Mouse (Mus musculus): Measurements from ENCODE around the gene Trappc12. TPM values are rescaled to one million over a fixed set of nuclear protein-coding genes. Genes with fewer than 3 reads are reported as not detected.

Trappc12 gene
- total RNA-seq, 1 experiment from 2014 or later: 41.9 TPM

DNA sequence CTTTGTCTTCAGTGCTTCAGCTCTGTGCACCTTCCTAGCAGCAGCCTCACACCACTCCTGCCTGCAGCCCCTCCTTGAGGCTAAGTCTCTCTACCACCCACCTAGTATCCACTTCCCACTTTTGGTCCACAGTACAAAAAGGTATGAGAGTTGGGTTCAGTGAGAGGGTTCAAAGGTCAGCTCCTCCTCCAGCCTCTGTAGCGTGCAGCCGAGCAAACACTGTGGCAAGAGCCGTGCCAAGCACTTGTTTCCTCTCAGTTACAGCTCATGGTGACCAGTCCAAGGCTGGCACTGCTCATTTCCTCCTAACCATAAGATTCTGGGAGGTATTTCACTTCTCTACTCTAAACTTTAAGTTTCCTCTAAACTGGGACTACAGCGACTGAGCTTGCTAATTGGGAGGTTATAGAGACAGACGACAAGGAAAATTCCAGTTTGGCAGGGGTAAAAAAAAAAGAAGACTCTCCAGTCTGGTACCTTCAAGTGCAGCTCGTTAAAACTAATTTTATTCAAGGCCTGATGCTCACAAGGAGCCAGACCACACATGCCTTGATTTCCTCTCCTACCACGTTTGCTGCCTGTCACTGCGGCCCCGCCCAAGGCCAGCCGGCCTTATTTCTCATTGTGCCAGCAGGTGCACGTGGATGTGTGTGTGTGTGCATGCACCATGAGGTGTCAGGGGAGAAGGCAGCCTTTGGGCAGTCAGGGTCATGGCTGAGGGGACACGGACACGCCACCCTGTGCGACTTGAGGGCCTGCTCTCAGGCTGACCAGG lies 52.3 kb downstream of the Trappc12 start:
- ATAC-seq (ENCODE audit: extremely low read depth, insufficient number of reproducible peaks, low FRiP score, poor library complexity, severe bottlenecking): no peak

DNA sequence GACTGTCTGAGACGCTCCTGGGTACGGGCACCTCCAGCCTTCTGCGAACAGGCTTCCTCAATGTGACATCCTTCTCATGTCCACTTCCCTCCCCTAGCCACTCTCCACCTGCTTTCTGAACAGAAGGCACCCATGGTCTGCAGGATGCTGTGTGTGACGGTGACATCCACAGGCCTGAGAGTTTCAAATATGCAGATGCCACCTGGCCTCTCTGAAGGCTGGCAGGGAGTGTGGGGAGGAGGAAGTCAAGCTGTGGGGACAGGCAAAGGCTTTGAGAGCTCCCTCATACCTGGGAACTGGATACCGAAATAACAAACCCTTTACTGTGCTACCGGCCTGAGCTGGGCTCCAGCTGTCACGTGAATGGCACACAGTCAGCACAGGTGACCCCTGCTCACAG lies 55.5 kb downstream of the Trappc12 start:
- ATAC-seq (ENCODE audit: extremely low read depth, insufficient number of reproducible peaks, low FRiP score, poor library complexity, severe bottlenecking): no peak

DNA sequence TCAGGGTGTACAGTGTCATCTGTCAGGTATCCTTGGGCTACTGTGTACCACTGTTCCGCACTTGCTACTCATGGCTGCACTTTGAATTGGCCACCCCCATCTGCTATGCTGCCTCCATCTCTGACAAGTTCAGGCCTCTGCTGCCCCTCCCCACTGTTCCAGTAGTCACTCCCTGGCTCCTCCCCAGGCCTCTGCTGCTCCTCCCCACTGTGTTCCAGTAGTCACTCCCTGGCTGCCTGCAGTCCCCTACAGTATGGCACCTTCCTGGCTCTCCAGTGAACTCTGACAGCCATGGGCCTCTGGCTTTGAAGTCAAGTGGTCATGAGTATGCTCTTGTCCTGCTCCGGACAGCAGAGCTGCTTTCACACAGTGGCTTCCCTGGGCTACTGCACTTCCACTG lies 56.0 kb downstream of the Trappc12 start:
- ATAC-seq (ENCODE audit: extremely low read depth, insufficient number of reproducible peaks, low FRiP score, poor library complexity, severe bottlenecking): no peak

DNA sequence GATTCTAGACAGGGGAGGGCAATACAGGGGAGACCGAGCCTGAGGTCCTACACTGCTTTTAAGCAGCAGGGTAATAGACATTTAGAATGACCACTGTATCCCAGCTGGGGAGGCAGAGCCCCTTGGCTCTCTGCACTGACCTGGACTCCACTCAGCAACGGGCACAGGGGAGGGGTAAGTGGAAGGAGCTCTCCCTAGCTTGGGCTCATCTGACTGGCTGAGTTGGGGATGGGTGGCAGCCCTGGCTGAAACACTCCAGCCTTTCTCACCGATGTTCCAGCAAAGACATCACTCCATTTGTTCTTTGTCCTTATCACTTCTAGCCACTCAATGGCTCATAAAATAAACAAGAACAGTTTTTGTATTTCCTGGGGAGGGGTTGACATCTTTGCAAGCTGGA lies 56.5 kb downstream of the Trappc12 start:
- no peak for ATAC-seq (ENCODE audit: extremely low read depth, insufficient number of reproducible peaks, low FRiP score, poor library complexity, severe bottlenecking)

DNA sequence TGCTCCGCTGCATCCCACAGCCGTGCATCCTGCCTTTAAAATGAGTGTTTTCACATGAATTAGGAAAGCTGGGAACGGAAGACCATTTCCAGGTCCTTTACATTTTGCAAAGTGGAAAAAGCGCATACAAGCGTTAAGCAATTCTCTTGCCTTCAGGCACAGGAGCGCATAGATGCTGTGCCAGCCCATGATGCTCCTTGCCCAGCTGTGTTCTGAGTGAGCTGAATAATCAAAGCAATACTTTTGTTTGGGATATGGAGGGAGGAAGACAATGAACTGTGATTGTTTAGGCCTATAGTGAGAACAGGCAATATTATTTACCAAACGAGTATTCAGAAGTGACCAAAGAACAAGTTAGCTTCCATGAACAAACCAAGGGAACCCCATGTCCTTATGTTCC lies 59.5 kb downstream of the Trappc12 start:
- ATAC-seq (ENCODE audit: extremely low read depth, insufficient number of reproducible peaks, low FRiP score, poor library complexity, severe bottlenecking): no peak

DNA sequence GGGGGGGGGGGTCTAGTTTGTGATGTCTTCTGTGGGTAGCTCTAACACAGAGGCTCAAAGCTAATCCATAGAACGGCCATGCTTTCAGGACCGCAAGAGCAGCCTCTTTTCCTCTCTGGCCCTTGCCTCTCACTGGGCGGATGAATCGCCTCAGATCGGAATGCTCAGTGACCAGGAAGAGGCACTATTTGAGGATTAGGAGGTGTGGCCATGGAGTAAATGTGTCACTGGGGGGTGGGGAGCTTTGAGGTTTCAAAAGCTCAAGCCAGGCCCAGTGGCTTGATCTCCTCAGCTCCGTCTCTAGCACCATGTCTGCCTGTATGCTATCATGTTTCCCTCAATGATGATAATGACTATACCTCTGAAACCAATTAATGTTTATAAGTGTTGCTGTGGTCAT lies 61.3 kb downstream of the Trappc12 start:
- no peak for ATAC-seq (ENCODE audit: extremely low read depth, insufficient number of reproducible peaks, low FRiP score, poor library complexity, severe bottlenecking)

DNA sequence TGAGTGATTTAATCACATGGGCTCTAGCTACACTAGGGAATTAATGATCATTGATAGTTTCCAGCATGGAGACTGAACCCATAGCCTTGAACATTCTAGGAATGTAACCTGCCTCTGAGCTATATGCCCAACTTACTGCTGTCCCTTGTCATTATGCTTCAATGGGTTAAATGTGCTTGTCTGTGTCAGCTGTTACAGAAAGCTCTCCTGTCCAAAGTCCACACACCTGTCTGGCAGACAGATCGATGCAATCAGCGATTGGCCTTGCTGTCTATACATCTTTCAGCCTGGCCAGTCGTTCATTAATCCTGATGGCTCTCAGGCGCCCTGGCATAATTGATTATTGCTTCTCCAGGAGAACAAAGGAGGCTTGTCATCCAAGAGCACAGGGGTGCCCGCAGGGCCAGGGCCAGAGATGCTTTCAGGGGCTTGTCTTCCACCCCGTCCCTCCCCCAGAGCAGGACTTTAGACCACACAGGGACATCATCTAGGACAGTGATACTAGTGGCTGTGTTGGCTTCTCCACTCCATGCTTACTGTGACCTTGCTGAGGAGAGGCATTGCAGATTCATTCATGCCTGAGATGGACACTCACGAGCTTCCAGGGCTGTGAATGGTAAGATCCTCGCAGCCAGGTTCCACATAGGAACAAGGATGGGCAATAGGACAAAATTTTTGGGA lies 63.9 kb downstream of the Trappc12 start:
- no peak for ATAC-seq (ENCODE audit: extremely low read depth, insufficient number of reproducible peaks, low FRiP score, poor library complexity, severe bottlenecking)

DNA sequence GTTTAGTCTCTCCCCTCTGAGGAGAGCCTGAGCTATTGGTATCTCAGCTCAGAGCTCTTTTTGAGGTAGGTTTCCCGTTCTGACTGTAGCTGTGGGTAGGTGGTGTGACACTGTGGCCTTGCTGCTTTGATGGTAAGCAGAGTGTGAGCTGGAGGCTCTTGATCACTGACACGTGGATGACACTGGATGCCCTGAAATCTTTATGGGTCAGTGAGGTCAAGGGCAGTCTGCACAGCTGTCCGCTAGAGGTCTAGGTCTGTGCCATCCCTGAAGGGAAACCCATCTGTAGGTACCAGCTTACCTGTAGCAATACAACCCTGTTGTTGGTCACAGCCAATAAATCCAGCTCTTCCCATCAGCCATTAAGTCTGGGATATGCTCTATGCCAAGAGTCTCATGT lies 64.5 kb downstream of the Trappc12 start:
- ATAC-seq (ENCODE audit: extremely low read depth, insufficient number of reproducible peaks, low FRiP score, poor library complexity, severe bottlenecking): no peak

DNA sequence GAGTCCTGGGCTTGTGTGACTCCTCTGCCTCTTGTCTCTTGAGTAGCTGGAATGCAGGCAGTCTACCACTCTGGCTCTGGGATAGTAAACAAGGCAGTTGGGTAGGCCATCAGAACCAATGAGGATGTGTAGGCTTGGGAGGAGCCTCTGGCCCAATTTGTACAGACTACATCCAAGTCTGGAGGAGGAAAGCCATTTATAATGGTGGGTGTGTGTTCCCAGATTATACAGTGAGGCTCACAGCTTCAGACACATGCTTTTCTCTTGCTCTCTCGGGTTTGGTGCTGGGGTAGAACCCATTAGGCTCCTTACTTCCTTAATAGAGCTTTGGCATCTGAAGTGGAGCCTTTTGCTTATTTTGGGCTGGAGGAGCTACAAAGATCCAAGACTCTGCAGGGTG lies 65.6 kb downstream of the Trappc12 start:
- no peak for ATAC-seq (ENCODE audit: extremely low read depth, insufficient number of reproducible peaks, low FRiP score, poor library complexity, severe bottlenecking)

DNA sequence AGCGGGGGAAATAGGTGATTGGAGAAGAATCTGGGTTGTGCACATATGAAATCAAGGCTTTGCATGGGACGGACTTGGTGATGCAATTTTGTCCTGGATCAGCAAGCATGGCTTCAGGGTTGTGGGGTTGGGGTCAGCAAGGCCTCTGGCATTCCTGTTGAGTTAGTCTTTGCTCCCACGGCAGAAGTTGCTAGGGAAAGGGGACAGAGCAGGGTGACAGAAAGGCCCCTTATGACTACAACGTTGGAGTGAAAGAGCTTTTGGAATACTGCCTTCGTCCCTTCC lies 74.4 kb downstream of the Trappc12 start:
- no peak for ATAC-seq (ENCODE audit: extremely low read depth, insufficient number of reproducible peaks, low FRiP score, poor library complexity, severe bottlenecking)

DNA sequence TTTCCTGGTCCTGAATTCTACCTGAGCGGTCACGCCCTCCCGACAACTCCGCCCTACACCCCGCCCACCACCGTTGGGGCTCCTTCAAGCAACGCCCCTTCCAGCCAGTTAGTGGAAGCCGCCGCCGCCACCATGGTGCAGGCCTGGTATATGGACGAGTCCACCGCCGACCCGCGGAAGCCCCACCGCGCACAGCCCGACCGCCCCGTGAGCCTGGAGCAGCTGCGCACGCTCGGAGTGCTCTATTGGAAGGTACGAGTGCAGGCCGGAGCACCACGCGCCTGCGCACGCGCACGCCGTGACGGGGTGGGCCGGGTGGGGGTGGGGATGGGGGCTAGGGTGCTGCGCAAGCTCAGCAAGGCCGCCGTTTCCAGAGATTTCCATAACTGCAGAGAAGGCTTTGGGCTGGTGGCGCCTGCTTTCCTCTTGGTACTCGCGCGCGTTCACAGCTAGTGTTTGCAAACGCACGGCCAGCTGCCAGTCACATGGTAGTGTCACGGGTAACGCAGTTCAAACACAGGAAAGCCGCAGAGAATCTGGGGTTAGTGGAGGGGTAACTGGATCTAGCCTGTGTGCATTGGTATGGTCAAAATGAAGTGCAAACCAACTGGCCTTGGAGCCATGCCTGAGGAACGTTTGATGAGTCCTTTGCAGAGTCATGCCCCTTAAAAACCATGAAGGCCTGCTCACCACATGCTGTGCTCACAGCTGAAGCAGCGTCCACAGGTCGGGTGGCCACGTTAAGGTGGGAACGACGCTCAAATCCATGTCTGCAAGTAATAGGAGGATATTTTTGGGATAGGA lies 74.9 kb downstream of the Trappc12 start, which contains the start of gene Adi1:
Adi1 (plus strand) TSS at position 111 of the 804 bp plus-strand sequence.
- peak; percentile 86 for ATAC-seq (ENCODE audit: extremely low read depth, insufficient number of reproducible peaks, low FRiP score, poor library complexity, severe bottlenecking)

DNA sequence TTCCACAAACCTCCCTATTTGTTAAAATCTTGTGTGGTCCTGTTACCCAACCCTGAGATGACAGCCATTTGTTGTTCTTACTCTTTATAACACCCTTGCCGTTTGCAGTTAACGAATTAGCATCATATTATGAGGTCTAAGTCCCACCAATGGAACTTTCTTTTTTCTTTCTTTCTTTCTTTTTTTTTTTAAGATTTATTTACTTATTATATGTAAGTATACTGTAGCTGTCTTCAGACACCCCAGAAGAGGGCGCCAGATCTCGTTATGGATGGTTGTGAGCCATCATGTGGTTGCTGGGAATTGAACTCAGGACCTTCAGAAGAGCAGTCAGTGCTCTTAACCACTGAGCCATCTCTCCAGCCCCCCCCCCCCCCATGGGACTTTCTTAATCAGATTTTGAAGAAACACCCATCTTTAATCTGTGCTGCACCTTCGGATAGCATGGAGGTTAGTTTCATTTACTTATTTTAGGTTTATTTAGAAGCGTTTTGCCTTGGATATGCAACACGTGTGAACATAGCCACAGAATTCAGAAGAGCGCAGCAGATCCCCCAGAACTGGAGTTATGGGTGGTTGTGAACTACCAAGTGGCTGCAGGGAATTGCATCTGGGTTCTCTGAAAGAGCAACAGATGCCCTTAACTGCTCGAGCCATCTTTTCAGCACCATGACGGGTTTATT lies 76.1 kb downstream of the Trappc12 start:
- ATAC-seq (ENCODE audit: extremely low read depth, insufficient number of reproducible peaks, low FRiP score, poor library complexity, severe bottlenecking): no peak

DNA sequence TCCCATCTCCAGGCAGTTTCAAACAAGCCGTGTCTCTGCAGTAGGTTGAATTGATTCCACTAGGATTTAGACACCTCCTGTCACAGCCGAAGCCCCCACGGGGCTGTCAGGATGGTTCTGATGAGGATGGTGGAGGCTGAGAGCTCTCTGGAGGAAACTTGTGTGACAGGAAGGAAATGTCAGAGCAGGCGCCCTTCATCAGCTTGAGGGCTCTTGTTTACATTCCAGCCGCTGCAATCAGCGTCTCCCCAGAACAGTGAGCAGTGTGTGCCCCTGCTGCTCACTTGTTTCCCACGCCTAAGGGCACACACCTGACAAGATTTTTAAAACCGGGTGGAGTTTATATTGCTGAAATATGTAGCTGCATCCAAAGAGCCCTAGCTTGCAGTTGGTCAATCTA lies 83.0 kb downstream of the Trappc12 start:
- no peak for ATAC-seq (ENCODE audit: extremely low read depth, insufficient number of reproducible peaks, low FRiP score, poor library complexity, severe bottlenecking)

DNA sequence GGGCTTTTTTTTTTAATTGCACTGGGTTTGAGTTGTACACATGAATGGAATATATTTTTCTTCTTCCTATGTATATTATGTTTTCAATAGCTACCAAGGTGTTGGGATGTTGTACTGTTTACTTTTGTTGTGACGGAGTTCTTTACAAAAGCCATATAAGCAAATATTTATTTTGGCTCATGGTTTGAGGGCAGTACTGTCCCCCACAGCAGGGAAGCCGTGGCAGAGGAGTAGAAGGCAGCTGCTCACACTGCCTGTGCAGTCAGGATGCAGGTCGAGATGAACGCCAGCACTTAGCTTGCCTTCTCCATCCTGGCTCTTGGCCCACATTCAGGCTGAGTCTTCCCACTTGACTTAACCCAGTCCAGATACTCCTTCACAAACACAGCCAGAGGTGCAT lies 83.5 kb downstream of the Trappc12 start:
- no peak for ATAC-seq (ENCODE audit: extremely low read depth, insufficient number of reproducible peaks, low FRiP score, poor library complexity, severe bottlenecking)

DNA sequence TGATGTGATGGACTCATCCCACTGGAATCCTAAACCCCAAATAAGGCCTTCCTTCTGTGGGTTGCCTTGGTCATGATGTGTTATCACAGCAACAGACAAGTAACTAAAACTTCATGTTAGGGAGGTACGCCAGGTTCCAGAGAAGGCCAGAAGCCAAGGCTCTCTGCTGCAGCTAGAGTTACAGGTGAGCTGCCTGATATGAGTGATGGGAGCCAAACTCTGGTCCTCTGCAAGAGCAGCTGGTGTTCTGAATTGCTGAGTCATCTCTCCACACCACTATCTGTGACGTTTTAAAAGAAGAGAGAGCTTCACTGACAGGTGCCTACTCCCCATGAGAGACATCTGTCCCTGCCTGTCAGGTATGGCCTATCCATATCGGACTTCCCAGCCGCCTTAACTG lies 87.6 kb downstream of the Trappc12 start:
- ATAC-seq (ENCODE audit: extremely low read depth, insufficient number of reproducible peaks, low FRiP score, poor library complexity, severe bottlenecking): no peak

DNA sequence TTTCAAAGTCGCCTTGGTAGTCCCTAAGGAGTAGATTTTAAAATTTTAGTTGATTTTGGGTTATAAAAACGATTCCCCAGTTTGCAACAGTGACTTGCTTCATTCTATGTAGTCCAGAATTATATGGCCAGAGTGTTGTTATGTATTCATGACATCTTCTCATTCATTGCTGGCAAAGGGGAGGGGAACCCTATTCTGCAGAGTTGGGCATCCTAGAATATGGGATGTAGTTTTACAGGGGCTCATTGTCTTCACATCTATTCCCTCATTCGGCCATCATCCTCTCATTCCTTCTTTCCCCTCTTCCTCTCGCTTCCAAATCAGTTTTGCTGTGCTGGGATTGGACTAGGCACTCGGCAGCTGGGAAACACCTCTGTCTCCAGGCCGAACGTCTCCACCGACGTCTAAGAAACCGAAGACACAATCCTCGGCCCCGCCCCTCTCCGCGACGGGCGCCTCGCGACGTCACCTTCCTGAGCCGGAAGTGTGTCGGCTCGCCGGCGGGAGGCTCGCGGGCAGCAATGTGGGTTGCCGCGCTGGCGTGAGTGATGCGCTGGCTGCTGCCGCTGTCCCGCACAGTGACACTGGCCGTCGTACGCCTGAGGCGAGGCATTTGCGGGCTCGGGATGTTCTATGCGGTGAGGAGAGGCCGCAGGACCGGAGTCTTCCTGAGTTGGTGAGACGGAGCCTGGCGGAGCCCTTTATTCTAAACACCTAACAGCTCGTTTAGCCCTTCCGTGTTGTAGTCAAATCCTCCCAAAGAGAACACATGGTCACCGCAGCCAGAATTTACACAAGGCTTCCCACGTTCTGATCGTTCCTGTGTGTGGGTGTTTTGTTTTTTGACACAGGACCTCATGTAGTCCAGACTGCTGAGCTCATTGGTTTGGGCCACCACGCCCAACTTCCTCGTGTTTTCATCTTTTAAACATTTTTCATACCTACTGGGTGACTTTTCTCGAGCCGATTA lies 100.8 kb downstream of the Trappc12 start, which contains the start of gene Rnaseh1:
Rnaseh1 (plus strand) TSS at position 462 of the 970 bp plus-strand sequence.
- peak; percentile 94 for ATAC-seq (ENCODE audit: extremely low read depth, insufficient number of reproducible peaks, low FRiP score, poor library complexity, severe bottlenecking)
